Mouse (Mus musculus): ENCODE measurements around the gene Upp2. TPM values are rescaled to one million over a fixed set of nuclear protein-coding genes. Genes with fewer than 3 reads are reported as not detected.

Upp2 gene
- total RNA-seq, 2 experiments from 2014 or later, result 10.1 to 12.2 TPM

- intact Hi-C loops (cut with DNase I), result loop anchor here (10.0 kb wide), 1 partner anchor 606 kb away; no protein-coding TSS in a partner anchor
- no peak for DNase-seq
Measured at GRCm38 (mm10) chr2:58828910-58829600, 262.0 kb downstream of the Upp2 start.

- DNase-seq, result no peak
- intact Hi-C loops (cut with DNase I), result loop anchor here (10.0 kb wide), 2 partner anchors 525 to 605 kb away; no protein-coding TSS in a partner anchor
Measured at GRCm38 (mm10) chr2:58829981-58830742, 263.1 kb downstream of the Upp2 start.

- no peak for DNase-seq
- intact Hi-C loops (cut with DNase I), result loop anchor here (10.0 kb wide), 1 partner anchor 522 kb away; no protein-coding TSS in a partner anchor
Measured at GRCm38 (mm10) chr2:58832253-58832980, 265.3 kb downstream of the Upp2 start.

- no peak for DNase-seq
- intact Hi-C loops (cut with DNase I), result no loop called here
Measured at GRCm38 (mm10) chr2:58841021-58841420, 273.9 kb downstream of the Upp2 start.

GRCm38 (mm10) chr2:58842443-58842842, 275.3 kb downstream of the Upp2 start:
- intact Hi-C loops (cut with DNase I), result no loop called here
- no peak for DNase-seq

Other genes starting within 250 kb of the Upp2 start
- 1 to 10 TPM; 4.6 to 7.0 TPM for gene Acvr1c, start 209.4 kb upstream of the Upp2 start, total RNA-seq (2021)
- not detected for gene Gm17409, start 97.2 kb upstream of the Upp2 start, total RNA-seq (2021)
- gene Acvr1, start 141 bp upstream of the Upp2 start, total RNA-seq (2021), result 10 to 100 TPM; 50.1 to 56.7 TPM

All from left cerebral cortex, postnatal 4 days (tissue).